Mouse (Mus musculus) heart, adult 10 weeks (tissue): ENCODE data around the gene Dnaja1. TPM values are rescaled to one million over a fixed set of nuclear protein-coding genes. Genes with fewer than 3 reads are reported as not detected.

Source experiments
- polyA plus RNA-seq: library from polyadenylated mRNA; stranded (reverse); fragments of 350-450 nt; fragmentation: Illumina TruSeq; extraction: RNeasy Lipid Tissue Mini Kit (QIAGEN cat#74804); gene quantifications from one replicate; pipeline ENCODE4 v1.2.3, GENCODE M21; 2014; ENCODE audit warnings: low read depth, low replicate concordance

The Dnaja1 gene
- polyA plus RNA-seq = 116 TPM

DNA sequence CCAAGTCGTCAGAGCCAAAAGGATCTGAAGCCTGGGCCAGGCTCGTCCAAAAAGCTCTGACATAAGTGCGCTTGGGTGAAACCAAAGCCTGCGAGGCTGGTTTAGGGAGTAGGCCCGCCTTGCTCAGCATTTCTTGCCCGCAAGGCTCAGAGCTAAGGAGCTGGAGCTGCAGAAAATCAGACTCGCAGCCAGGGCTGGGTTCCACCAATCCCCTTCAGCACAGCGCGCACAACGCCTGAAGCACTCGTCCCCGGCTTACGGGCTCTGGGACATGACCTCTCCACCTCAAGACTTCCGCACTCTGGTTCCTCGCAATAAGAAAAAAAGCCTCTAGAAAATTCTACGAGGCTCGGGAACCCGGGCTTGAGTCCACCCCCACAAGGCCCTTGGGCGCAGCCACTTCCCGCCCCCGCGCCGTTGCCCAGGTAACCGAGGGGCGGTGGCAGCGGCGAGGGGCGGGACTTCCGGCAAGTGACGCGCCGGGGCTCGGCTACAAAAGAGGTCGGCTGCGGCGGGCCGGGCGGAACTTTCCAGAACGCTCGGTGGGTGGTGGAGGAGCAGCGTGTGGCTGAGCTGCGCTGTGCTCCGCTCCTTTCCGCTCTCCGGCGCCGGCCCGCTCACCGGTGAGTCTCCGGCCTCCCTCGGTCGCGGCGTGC lies at the start of gene Dnaja1:
TSS of gene Dnaja1 (plus strand) at position 140 of the 656 bp plus-strand sequence.

DNA sequence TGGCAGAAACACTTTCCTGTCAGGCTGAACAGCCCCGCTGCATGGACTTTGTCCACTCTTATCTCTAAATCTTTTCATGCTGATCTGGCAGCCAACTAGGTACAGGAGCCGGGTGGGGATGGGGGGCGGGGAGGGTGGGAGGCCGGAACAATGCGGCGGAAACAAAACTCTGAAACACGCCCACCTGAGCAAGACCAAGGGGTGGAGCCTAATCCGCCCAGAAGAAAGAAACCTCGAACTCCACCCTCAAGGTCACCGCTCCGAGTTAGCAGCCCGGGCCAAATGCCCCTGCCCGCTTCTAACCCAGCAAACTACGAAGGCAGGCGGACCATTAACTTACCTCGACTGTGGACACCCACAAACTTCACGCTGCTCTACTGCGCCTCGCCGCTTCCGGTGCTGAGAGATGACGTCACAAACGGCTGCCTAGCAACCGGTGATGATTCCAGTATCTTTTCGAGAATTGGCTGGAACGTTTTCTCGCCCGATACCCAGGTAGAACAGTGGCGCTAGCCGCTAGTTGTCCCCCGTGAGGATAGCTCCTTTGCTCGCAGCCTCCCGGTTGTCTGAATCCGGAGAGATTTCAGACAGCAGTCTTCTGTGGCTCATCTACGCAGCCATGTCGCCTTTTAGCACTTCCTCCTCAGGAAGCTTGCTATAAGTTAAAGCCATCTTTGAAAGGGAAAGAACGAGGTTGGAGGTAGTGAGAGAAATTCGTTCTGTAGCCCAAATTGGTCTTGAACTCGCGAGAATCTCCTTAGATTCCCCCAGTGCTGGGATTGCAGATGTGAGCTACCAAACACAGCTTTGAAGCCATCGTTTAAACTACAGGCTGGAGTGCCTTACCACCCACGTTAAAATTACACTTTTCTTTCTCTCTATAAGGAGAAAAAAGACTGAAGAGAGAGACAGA lies 18.9 kb upstream of the Dnaja1 start, which contains the start of gene Aptx:
TSS of gene Aptx (minus strand) at position 398 of the 913 bp plus-strand sequence.

DNA sequence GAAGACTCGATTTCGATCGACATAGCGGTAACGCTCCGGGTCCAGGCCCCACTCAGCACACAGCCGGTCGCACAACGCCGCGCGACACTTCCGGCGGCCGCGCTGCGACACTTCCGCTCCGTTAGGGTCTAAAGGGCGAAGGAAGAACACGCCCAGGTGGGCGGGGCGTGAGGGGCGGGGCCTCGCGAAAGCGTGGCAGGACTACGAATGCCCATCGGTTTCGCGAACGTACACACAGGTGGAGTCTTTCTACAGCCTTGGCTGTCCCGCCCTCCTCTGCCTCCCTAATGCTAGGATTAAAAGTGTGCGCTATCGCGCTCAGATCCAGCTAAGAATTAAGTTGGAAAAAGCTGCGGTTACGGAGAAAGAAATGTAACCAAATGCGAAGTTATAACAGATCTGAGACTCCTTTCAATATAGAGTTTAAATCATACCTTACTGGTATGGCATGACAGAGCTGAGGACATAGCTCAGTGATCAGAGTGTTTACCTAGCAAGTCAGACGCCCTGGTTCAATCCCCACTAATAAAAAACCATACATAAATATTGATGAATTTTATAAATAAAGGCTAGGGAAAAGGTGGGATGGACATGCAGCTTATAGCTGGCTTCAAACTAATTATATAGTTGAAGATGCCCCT lies 36.0 kb downstream of the Dnaja1 start, which contains the start of gene Smu1:
TSS of gene Smu1 (minus strand) at position 144 of the 641 bp plus-strand sequence.

Other genes starting within 250 kb of the Dnaja1 start
- gene Tmem215, start 250.0 kb upstream of the Dnaja1 start, polyA plus RNA-seq = 0.18 TPM
- 18.2 TPM for gene Aptx, start 19.0 kb upstream of the Dnaja1 start, polyA plus RNA-seq
- gene Smu1, start 35.8 kb downstream of the Dnaja1 start, polyA plus RNA-seq = 45.5 TPM
- 59.1 TPM for gene B4galt1, start 131.9 kb downstream of the Dnaja1 start, polyA plus RNA-seq
- gene Spink4, start 197.9 kb downstream of the Dnaja1 start, polyA plus RNA-seq = 1.9 TPM
- 286 TPM for gene Bag1, start 226.1 kb downstream of the Dnaja1 start, polyA plus RNA-seq
- gene Chmp5, start 226.3 kb downstream of the Dnaja1 start, polyA plus RNA-seq = 49.8 TPM
- 29.4 TPM for gene Nfx1, start 248.8 kb downstream of the Dnaja1 start, polyA plus RNA-seq